Mouse (Mus musculus): ENCODE data around the gene AW549877. TPM values are rescaled to one million over a fixed set of nuclear protein-coding genes. Genes with fewer than 3 reads are reported as not detected.

The AW549877 gene
- polyA plus RNA-seq, 1 experiment from 2014 or later, result 38.7 TPM

- Histone ChIP-seq H3K9ac (ENCODE audit: low read length) (peak overlapping the region; percentile 80), H3K27ac (ENCODE audit: low read length) (peak overlapping the region; percentile 96), H3K4me2 (ENCODE audit: low read depth, low read length) (peak overlapping the region; percentile 88), H3K4me3 (replicated peaks; ENCODE audit: low read length) (peak overlapping the region; percentile 91), H3K4me1 (ENCODE audit: control insufficient read depth, insufficient read depth, low read length) (peaks cover 8% of the 10 kb centered on the region; the same call in 1 of the 2 replicates), H3K27me3 (ENCODE audit: control insufficient read depth, insufficient read depth, low read length) (no peaks in the 10 kb centered on the region), H3K36me3 (ENCODE audit: control insufficient read depth, insufficient read depth, low read length) (peaks cover 6% of the 10 kb centered on the region), H3K9me3 (replicated peaks; ENCODE audit: control insufficient read depth, low read length) (no peaks in the 10 kb centered on the region)
- ATAC-seq (ENCODE audit: insufficient read depth, low FRiP score), result peak; percentile 0; the same call in 1 of the 2 replicates
- WGBS, result 18% methylated on average over 14 of the region's 14 CpGs
These were observed 895 bp upstream of the AW549877 start for GRCm38 (mm10) chr15:3996267-3997010.

- H3K4me1 ChIP-seq (ENCODE audit: control insufficient read depth, insufficient read depth, low read length), result peaks cover 8% of the 10 kb centered on the region; the same call in 1 of the 2 replicates
- H3K4me3 ChIP-seq (replicated peaks; ENCODE audit: low read length), result peak overlapping the region; percentile 91
- no peak for ATAC-seq (ENCODE audit: insufficient read depth, low FRiP score)
- peak overlapping the region; percentile 89 for H3K9ac ChIP-seq (ENCODE audit: low read length)
- no peaks in the 10 kb centered on the region for H3K9me3 ChIP-seq (replicated peaks; ENCODE audit: control insufficient read depth, low read length)
- peak overlapping the region; percentile 97 for H3K27ac ChIP-seq (ENCODE audit: low read length)
- peak overlapping the region; percentile 57 for H3K4me2 ChIP-seq (ENCODE audit: low read depth, low read length)
- H3K36me3 ChIP-seq (ENCODE audit: control insufficient read depth, insufficient read depth, low read length), result peaks cover 13% of the 10 kb centered on the region
- 21% methylated on average over 14 of the region's 14 CpGs for WGBS
- no peaks in the 10 kb centered on the region for H3K27me3 ChIP-seq (ENCODE audit: control insufficient read depth, insufficient read depth, low read length)
These were observed 594 bp downstream of the AW549877 start for GRCm38 (mm10) chr15:3994852-3995447.

DNA sequence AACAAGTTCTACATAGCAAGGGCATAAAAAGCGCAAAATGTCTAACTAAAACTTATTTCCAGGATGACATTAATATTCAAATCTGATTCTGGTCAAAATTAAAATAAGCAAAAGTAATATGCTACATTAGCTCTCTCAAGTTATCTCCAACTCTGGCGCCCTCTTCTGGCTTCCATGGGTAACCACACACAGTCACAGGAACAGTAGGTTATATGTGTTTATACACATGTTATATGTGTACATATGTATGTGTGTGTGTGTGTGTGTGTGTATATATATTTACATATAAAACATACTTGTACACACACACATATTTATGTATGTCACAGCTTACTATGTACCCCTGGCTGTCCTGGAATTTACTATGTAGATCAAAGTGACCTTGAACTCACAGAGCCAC is 7.6 kb downstream of the AW549877 start:
- Histone ChIP-seq H3K4me2 (ENCODE audit: low read depth, low read length) (no peak overlapping the region), H3K9me3 (replicated peaks; ENCODE audit: control insufficient read depth, low read length) (no peaks in the 10 kb centered on the region), H3K27ac (ENCODE audit: low read length) (no peak overlapping the region), H3K9ac (ENCODE audit: low read length) (no peak overlapping the region), H3K4me3 (replicated peaks; ENCODE audit: low read length) (no peak overlapping the region), H3K27me3 (ENCODE audit: control insufficient read depth, insufficient read depth, low read length) (no peaks in the 10 kb centered on the region), H3K36me3 (ENCODE audit: control insufficient read depth, insufficient read depth, low read length) (peaks cover 17% of the 10 kb centered on the region), H3K4me1 (ENCODE audit: control insufficient read depth, insufficient read depth, low read length) (no peaks in the 10 kb centered on the region)
- 67% methylated on average over 2 of the region's 2 CpGs for WGBS
- no peak for ATAC-seq (ENCODE audit: insufficient read depth, low FRiP score)

GRCm38 (mm10) chr15:3984876-3985275 is 10.7 kb downstream of the AW549877 start:
- H3K4me3 ChIP-seq (replicated peaks; ENCODE audit: low read length), result no peak overlapping the region
- no peak overlapping the region for H3K4me2 ChIP-seq (ENCODE audit: low read depth, low read length)
- H3K9ac ChIP-seq (ENCODE audit: low read length), result no peak overlapping the region
- no peak overlapping the region for H3K27ac ChIP-seq (ENCODE audit: low read length)
- 0 out of 2 replicates have a peak, but pooled peaks cover 4% of the 10 kb centered on the region for H3K36me3 ChIP-seq (ENCODE audit: control insufficient read depth, insufficient read depth, low read length)
- ATAC-seq (ENCODE audit: insufficient read depth, low FRiP score), result no peak
- H3K4me1 ChIP-seq (ENCODE audit: control insufficient read depth, insufficient read depth, low read length), result 0 out of 2 replicates have a peak, but pooled peaks cover 3% of the 10 kb centered on the region
- 86% methylated on average over 2 of the region's 2 CpGs for WGBS
- no peaks in the 10 kb centered on the region for H3K9me3 ChIP-seq (replicated peaks; ENCODE audit: control insufficient read depth, low read length)
- no peaks in the 10 kb centered on the region for H3K27me3 ChIP-seq (ENCODE audit: control insufficient read depth, insufficient read depth, low read length)

GRCm38 (mm10) chr15:3982732-3983131 is 12.8 kb downstream of the AW549877 start:
- no peaks in the 10 kb centered on the region for H3K27me3 ChIP-seq (ENCODE audit: control insufficient read depth, insufficient read depth, low read length)
- no peak for ATAC-seq (ENCODE audit: insufficient read depth, low FRiP score)
- H3K4me3 ChIP-seq (replicated peaks; ENCODE audit: low read length), result no peak overlapping the region
- no peak overlapping the region for H3K4me2 ChIP-seq (ENCODE audit: low read depth, low read length)
- H3K4me1 ChIP-seq (ENCODE audit: control insufficient read depth, insufficient read depth, low read length), result 0 out of 2 replicates have a peak, but pooled peaks cover 5% of the 10 kb centered on the region
- H3K36me3 ChIP-seq (ENCODE audit: control insufficient read depth, insufficient read depth, low read length), result 0 out of 2 replicates have a peak, but pooled peaks cover 4% of the 10 kb centered on the region
- H3K9ac ChIP-seq (ENCODE audit: low read length), result no peak overlapping the region
- no peaks in the 10 kb centered on the region for H3K9me3 ChIP-seq (replicated peaks; ENCODE audit: control insufficient read depth, low read length)
- no peak overlapping the region for H3K27ac ChIP-seq (ENCODE audit: low read length)
- WGBS, result 86% methylated on average over 5 of the region's 5 CpGs

GRCm38 (mm10) chr15:3979871-3980270 is 15.7 kb downstream of the AW549877 start:
- 0 out of 2 replicates have a peak, but pooled peaks cover 3% of the 10 kb centered on the region for H3K36me3 ChIP-seq (ENCODE audit: control insufficient read depth, insufficient read depth, low read length)
- H3K27ac ChIP-seq (ENCODE audit: low read length), result peak overlapping the region; percentile 98
- peak overlapping the region; percentile 81 for H3K4me2 ChIP-seq (ENCODE audit: low read depth, low read length)
- WGBS, result 67% methylated on average over 3 of the region's 3 CpGs
- H3K27me3 ChIP-seq (ENCODE audit: control insufficient read depth, insufficient read depth, low read length), result no peaks in the 10 kb centered on the region
- H3K9ac ChIP-seq (ENCODE audit: low read length), result peak overlapping the region; percentile 97
- no peak for ATAC-seq (ENCODE audit: insufficient read depth, low FRiP score)
- H3K4me1 ChIP-seq (ENCODE audit: control insufficient read depth, insufficient read depth, low read length), result 0 out of 2 replicates have a peak, but pooled peaks cover 5% of the 10 kb centered on the region
- no peaks in the 10 kb centered on the region for H3K9me3 ChIP-seq (replicated peaks; ENCODE audit: control insufficient read depth, low read length)
- peak overlapping the region; percentile 71 for H3K4me3 ChIP-seq (replicated peaks; ENCODE audit: low read length)

- WGBS, result under 1% methylated on average over 61 of the region's 61 CpGs
- H3K4me2 ChIP-seq (ENCODE audit: low read depth, low read length), result peak within 1 kb of the TSS; percentile 81
- peak within 1 kb of the TSS; percentile 97 for H3K9ac ChIP-seq (ENCODE audit: low read length)
- no peaks in the 10 kb centered on the region for H3K9me3 ChIP-seq (replicated peaks; ENCODE audit: control insufficient read depth, low read length)
- H3K4me1 ChIP-seq (ENCODE audit: control insufficient read depth, insufficient read depth, low read length), result 0 out of 2 replicates have a peak, but pooled peaks cover 5% of the 10 kb centered on the region
- H3K36me3 ChIP-seq (ENCODE audit: control insufficient read depth, insufficient read depth, low read length), result no peaks in the 10 kb centered on the region; the same call in 1 of the 2 replicates
- H3K4me3 ChIP-seq (replicated peaks; ENCODE audit: low read length), result peak within 1 kb of the TSS; percentile 71
- ATAC-seq (ENCODE audit: insufficient read depth, low FRiP score), result peak; percentile 97
- H3K27ac ChIP-seq (ENCODE audit: low read length), result peak within 1 kb of the TSS; percentile 98
- no peaks in the 10 kb centered on the region for H3K27me3 ChIP-seq (ENCODE audit: control insufficient read depth, insufficient read depth, low read length)
These were observed 16.3 kb downstream of the AW549877 start, which contains the start of gene Fbxo4 for GRCm38 (mm10) chr15:3979061-3979848. TSS of gene Fbxo4 (minus strand) at chr15:3979573.

- Histone ChIP-seq H3K4me3 (replicated peaks; ENCODE audit: low read length) (no peak overlapping the region), H3K4me1 (ENCODE audit: control insufficient read depth, insufficient read depth, low read length) (0 out of 2 replicates have a peak, but pooled peaks cover 5% of the 10 kb centered on the region), H3K4me2 (ENCODE audit: low read depth, low read length) (peak overlapping the region; percentile 81; the same call in 1 of the 2 replicates), H3K36me3 (ENCODE audit: control insufficient read depth, insufficient read depth, low read length) (no peaks in the 10 kb centered on the region; the same call in 1 of the 2 replicates), H3K9ac (ENCODE audit: low read length) (no peak overlapping the region), H3K9me3 (replicated peaks; ENCODE audit: control insufficient read depth, low read length) (no peaks in the 10 kb centered on the region), H3K27me3 (ENCODE audit: control insufficient read depth, insufficient read depth, low read length) (no peaks in the 10 kb centered on the region), H3K27ac (ENCODE audit: low read length) (no peak overlapping the region)
- WGBS, result 90% methylated on average over 2 of the region's 2 CpGs
- ATAC-seq (ENCODE audit: insufficient read depth, low FRiP score), result no peak
These were observed 17.3 kb downstream of the AW549877 start for GRCm38 (mm10) chr15:3978279-3978678.
